ENCODE assay signal across 9 mouse cellular contexts in genomic region chr4:87788691-87789090, GRCm38 (mm10).
DNase-seq lines count a peak whose midpoint lies in the region.
"Had no signal": no experiment of that assay in that cellular context is flagged by ENCODE, and none has a peak within 500 bp of the region (broad histone marks: within the 10 kb centered on the region; RNA-seq: fewer than 3 reads in every experiment).

No protein-coding gene starts in this region.

- H3K36me3 ChIP-seq in heart, embryonic 10.5 days, result peaks cover 33% of the 10 kb centered on the region
- H3K36me3 ChIP-seq in splenic B cell, adult 2 months (ENCODE audit: control insufficient read depth, insufficient read depth, low read length, poor library complexity, severe bottlenecking), result 0 out of 2 replicates have a peak, but pooled peaks cover 1% of the 10 kb centered on the region

- H3K4me3 ChIP-seq in heart, embryonic 10.5 days, result no peak overlapping the region
- H3K4me3 ChIP-seq: heart, embryonic 15.5 days had no signal

- 71% methylated on average over 8 of the region's 8 CpGs for WGBS in heart, embryonic 10.5 days

- peak; percentile 89 for DNase-seq in heart, adult 11 months
- no peak for DNase-seq in heart, embryonic 10.5 days (ENCODE audit: low spot score)
- DNase-seq in urinary bladder, postnatal 14 days (ENCODE audit: low spot score), result peak; percentile 56
- DNase-seq in urinary bladder, postnatal 36 days (ENCODE audit: low spot score in 2 of 2), result no peak
- peak; percentile 50 for DNase-seq in cerebellum, adult 8-10 months
- peak; percentile 68 for DNase-seq in heart, postnatal 4 days
- peak; percentile 33 to 40 for DNase-seq in lung, adult 18-20 months
- DNase-seq in splenic B cell, adult 2 months (ENCODE audit: low read depth, low spot score), result peak; percentile 61

- H3K27ac ChIP-seq in heart, embryonic 10.5 days, result no peak overlapping the region
- H3K27ac ChIP-seq: heart, embryonic 15.5 days had no signal

- no peaks in the 10 kb centered on the region for H3K27me3 ChIP-seq in heart, embryonic 10.5 days (ENCODE audit: insufficient read depth, poor library complexity, severe bottlenecking)
- no peaks in the 10 kb centered on the region for H3K27me3 ChIP-seq in splenic B cell, adult 2 months (ENCODE audit: control insufficient read depth, insufficient read depth, low read length, poor library complexity, severe bottlenecking)
- H3K27me3 ChIP-seq: heart, embryonic 15.5 days had no signal

- no peaks in the 10 kb centered on the region for H3K9me3 ChIP-seq in heart, embryonic 10.5 days
- H3K9me3 ChIP-seq: heart, embryonic 15.5 days had no signal

- H3K4me1 ChIP-seq in heart, embryonic 10.5 days, result peaks cover 17% of the 10 kb centered on the region

Comparison
In these comparisons a context has a peak if more than half of its experiments do, and no peak if none do; other contexts are left out.
1. DNase-seq: peak in heart, adult 11 months (single experiment), urinary bladder, postnatal 14 days (single experiment), cerebellum, adult 8-10 months (single experiment), heart, postnatal 4 days (single experiment), lung, adult 18-20 months (2 of 2) and splenic B cell, adult 2 months (single experiment); none in heart, embryonic 10.5 days (single experiment) and urinary bladder, postnatal 36 days (0 of 2).